Comparison of ENCODE assay signal across 8 mouse cellular contexts in the genomic region with DNA sequence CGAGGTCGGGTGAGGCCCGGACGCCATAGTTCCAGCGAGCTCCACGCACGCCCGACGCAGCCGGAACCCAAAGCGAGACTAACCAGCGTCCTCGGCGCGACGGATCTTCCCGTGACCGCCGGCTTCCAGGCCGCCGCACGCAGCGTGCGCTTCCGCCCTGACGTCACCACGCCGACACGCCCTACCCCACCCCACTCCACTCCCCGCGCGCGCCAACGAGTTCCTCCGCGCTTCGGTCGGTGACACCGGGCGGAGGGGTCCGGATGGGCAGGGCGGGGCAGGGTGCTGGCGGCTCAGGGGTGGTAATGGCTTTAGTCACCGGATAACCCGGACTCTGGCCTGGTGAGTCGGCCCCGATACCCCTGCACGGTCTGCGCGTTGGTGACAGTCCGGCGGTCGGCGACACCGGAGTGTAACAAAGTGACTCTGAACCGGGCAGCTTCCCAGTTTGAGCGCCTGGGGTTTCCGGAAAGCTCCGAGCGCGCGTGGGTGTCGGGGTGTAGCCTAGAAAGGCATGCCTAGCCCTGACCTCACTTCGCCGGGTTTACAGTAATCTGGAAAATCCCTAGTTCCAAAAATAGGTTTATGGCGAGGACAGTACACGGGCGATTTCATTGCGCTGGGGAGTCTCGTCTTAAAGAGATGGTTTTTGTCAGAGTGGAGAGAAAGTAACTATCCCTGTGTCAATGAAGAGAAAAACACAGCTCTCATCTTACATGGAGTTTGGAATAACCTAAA. TPM values are rescaled to one million over a fixed set of nuclear protein-coding genes. Genes with fewer than 3 reads are reported as not detected.
A peak's percentile ranks its signal among the peaks of the same experiment; 100 is the strongest.
DNase-seq lines count a peak whose midpoint lies in the region; ATAC-seq and TF ChIP-seq lines count a peak whose summit lies in the region.

Gene Ccnl1 (minus strand): TSS at position 148 of the 738 bp plus-strand sequence.

- peak within 1 kb of the TSS; percentile 80 for H3K4me2 ChIP-seq in intestine, postnatal 0 days (replicated peaks; ENCODE audit: low read depth)

- peak within 1 kb of the TSS; percentile 90 for H3K4me3 ChIP-seq in embryonic facial prominence, embryonic 10.5 days
- peak within 1 kb of the TSS; percentile 95 for H3K4me3 ChIP-seq in intestine, postnatal 0 days (ENCODE audit: low read depth, low read length)
- H3K4me3 ChIP-seq in midbrain, embryonic 10.5 days, result peak within 1 kb of the TSS; percentile 99

- peak within 1 kb of the TSS; percentile 100 for H3K27ac ChIP-seq in embryonic facial prominence, embryonic 10.5 days (replicated peaks)
- peak within 1 kb of the TSS; percentile 100 for H3K27ac ChIP-seq in intestine, postnatal 0 days (ENCODE audit: low read depth, low read length)
- H3K27ac ChIP-seq in midbrain, embryonic 10.5 days (replicated peaks), result peak within 1 kb of the TSS; percentile 100

- ATAC-seq in intestine, postnatal 0 days, result peak; percentile 93

- H3K27me3 ChIP-seq in embryonic facial prominence, embryonic 10.5 days (replicated peaks; ENCODE audit: low read depth, poor library complexity, severe bottlenecking), result no peaks in the 10 kb centered on the region
- no peaks in the 10 kb centered on the region for H3K27me3 ChIP-seq in intestine, postnatal 0 days (replicated peaks; ENCODE audit: control insufficient read depth, insufficient read depth, low read length)
- H3K27me3 ChIP-seq in midbrain, embryonic 10.5 days (ENCODE audit: low read depth, poor library complexity, severe bottlenecking), result peaks cover 9% of the 10 kb centered on the region; the same call in 1 of the 2 replicates

- peak within 1 kb of the TSS; percentile 99 for H3K9ac ChIP-seq in intestine, postnatal 0 days (ENCODE audit: low read depth, low read length)

- DNase-seq in adrenal gland, postnatal 14 days, result peak; percentile 99
- DNase-seq in embryonic facial prominence, embryonic 10.5 days (ENCODE audit: low spot score), result peak; percentile 97
- DNase-seq in gonadal fat pad, adult 2 months (ENCODE audit: low read depth), result no peak
- DNase-seq in left cerebral cortex, postnatal 36 days (ENCODE audit: low spot score in 2 of 2), result peak; percentile 97
- peak; percentile 95 for DNase-seq in midbrain, embryonic 10.5 days (ENCODE audit: low spot score)
- peak; percentile 93 to 94 for DNase-seq in right cerebral cortex, postnatal 36 days (ENCODE audit: low spot score in 2 of 2)
- DNase-seq in urinary bladder, postnatal 4 days (ENCODE audit: low spot score in 2 of 2), result peak; percentile 95 to 97

- peaks cover 38% of the 10 kb centered on the region for H3K36me3 ChIP-seq in embryonic facial prominence, embryonic 10.5 days (replicated peaks)
- peaks cover 15% of the 10 kb centered on the region for H3K36me3 ChIP-seq in intestine, postnatal 0 days (ENCODE audit: control insufficient read depth, insufficient read depth)
- H3K36me3 ChIP-seq in midbrain, embryonic 10.5 days, result peaks cover 37% of the 10 kb centered on the region

- TF ChIP-seq CTCF in intestine, postnatal 0 days (IDR thresholded peaks at IDR 0.05; ENCODE audit: low read depth), result 0 out of 2 replicates have a peak, but pooled peaks have one; percentile 2

- peaks cover 46% of the 10 kb centered on the region for H3K4me1 ChIP-seq in embryonic facial prominence, embryonic 10.5 days
- H3K4me1 ChIP-seq in intestine, postnatal 0 days (replicated peaks; ENCODE audit: control insufficient read depth, insufficient read depth, low read length), result peaks cover 9% of the 10 kb centered on the region; the same call in 1 of the 2 replicates
- H3K4me1 ChIP-seq in midbrain, embryonic 10.5 days, result peaks cover 50% of the 10 kb centered on the region

- H3K9me3 ChIP-seq in embryonic facial prominence, embryonic 10.5 days, result no peaks in the 10 kb centered on the region
- no peaks in the 10 kb centered on the region for H3K9me3 ChIP-seq in intestine, postnatal 0 days (ENCODE audit: control insufficient read depth)
- H3K9me3 ChIP-seq in midbrain, embryonic 10.5 days (replicated peaks), result no peaks in the 10 kb centered on the region

- intact Hi-C loops in left cerebral cortex, postnatal 36 days (cut with DNase I), result loop anchor here (2.0 kb wide), 1 partner anchor 17 kb away; no protein-coding TSS in a partner anchor

- whole genome bisulfite sequencing in embryonic facial prominence, embryonic 10.5 days, result under 1% methylated on average over 70 of the region's 70 CpGs
- 0% methylated on average over 70 of the region's 70 CpGs for WGBS in intestine, postnatal 0 days
- WGBS in midbrain, embryonic 10.5 days, result under 1% methylated on average over 70 of the region's 70 CpGs

RNA-seq across cellular contexts. Expression of gene Ccnl1, which starts in this region (rescaled TPM):
- total RNA-seq in adrenal gland, postnatal 14 days (2021), result 91.4 and 116 TPM in 2 replicates
- 102 and 104 TPM in 2 replicates for polyA plus RNA-seq in embryonic facial prominence, embryonic 10.5 days (2016; fragmentation: Nextera tagmentation; extraction: Ambion mirVana)
- 41.0 and 41.4 TPM in 2 replicates for polyA plus RNA-seq in gonadal fat pad, adult 2 months (2012; rRNA removed)
- 47.6 and 52.8 TPM in 2 replicates for polyA plus RNA-seq in intestine, postnatal 0 days (2015; fragmentation: Nextera tagmentation; extraction: Ambion mirVana)
- 10 to 100 TPM; 40.0 to 57.9 TPM for total RNA-seq in left cerebral cortex, postnatal 36 days (2021)
- 98.2 and 106 TPM in 2 replicates for polyA plus RNA-seq in midbrain, embryonic 10.5 days (2016; fragmentation: Nextera tagmentation; extraction: Ambion mirVana)
